Mouse (Mus musculus): ENCODE data around the gene Tprn.

DNA sequence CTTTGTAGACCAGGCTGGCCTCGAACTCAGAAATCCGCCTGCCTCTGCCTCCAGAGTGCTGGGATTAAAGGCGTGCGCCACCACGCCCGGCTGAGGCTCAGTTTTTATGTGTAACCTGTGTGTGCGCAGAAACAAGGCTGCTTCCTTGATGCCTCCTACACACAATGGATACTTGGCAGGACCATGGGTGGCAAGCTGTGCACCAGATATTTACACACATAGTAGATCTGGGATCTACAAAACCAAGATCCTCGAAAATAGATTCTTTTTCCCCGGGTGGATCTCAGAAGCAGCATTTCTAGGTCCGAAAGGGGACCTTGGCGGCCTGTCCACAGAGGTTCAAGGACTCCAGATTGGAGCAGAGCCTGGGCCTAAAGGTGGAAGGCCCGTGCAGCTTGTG lies 548 bp upstream of the Tprn start:
- TF ChIP-seq POLR2A (IDR thresholded peaks at IDR 0.05; ENCODE audit: extremely low read depth, insufficient read depth, low read length) = no peak
- TF ChIP-seq CTCF (IDR thresholded peaks at IDR 0.05; ENCODE audit: extremely low read depth, insufficient read depth, low read length) = no peak
